Mouse (Mus musculus) lung, adult 2 months (tissue): ENCODE results near the gene Ccl24. TPM values are rescaled to one million over a fixed set of nuclear protein-coding genes. Genes with fewer than 3 reads are reported as not detected.

Experiments
- DNase-seq: peaks from one replicate; pipeline ENCODE4 v3.0.0; 2022
- H3K4me1 ChIP-seq: fragments of 200-500 bp; 2 replicates; pipeline ENCODE4 v1.6.1; 2011; ENCODE audit warnings: low read length; ENCODE audit not compliant: control insufficient read depth, insufficient read depth
- H3K4me3 ChIP-seq: fragments of 200-500 bp; replicated peaks from 2 replicates; pipeline ENCODE3; 2011; ENCODE audit warnings: low read depth, mild to moderate bottlenecking, control low read depth, low read length; ENCODE audit errors: extremely low read depth
- CTCF ChIP-seq: fragments of 200-500 bp; IDR thresholded peaks from 2 replicates; pipeline ENCODE4 v1.5.1; 2011; ENCODE audit warnings: mild to moderate bottlenecking, low read length, control low read depth; ENCODE audit not compliant: insufficient read depth
- POLR2A ChIP-seq: fragments of 200-500 bp; IDR thresholded peaks from 2 replicates; pipeline ENCODE4 v1.6.1; 2011; ENCODE audit warnings: low read depth, mild to moderate bottlenecking, control low read depth, low read length, borderline replicate concordance; ENCODE audit errors: extremely low read depth
- WGBS: fragments of 180-500 bp; shearing (Covaris S2); methylation state at CpG from one replicate; pipeline ENCODE4 v1.1.7; 2018; 5-methylcytosine and 5-hydroxymethylcytosine counted together
- polyA plus RNA-seq: library from polyadenylated mRNA; depleted of rRNA; stranded (reverse); fragments of >200 nt; gene quantifications from 2 replicates; pipeline ENCODE4 v1.2.3, GENCODE M21; 2012

Gene Ccl24
- polyA plus RNA-seq, 1 experiment, result 1.8 TPM

- Histone ChIP-seq H3K4me1 (no peaks in the 10 kb centered on the region), H3K4me3 (no peak overlapping the region)
- TF ChIP-seq POLR2A (no peak), CTCF (no peak)
- WGBS, result 77% methylated on average over 10 of the region's 10 CpGs
- no peak for DNase-seq
These were observed 6.5 kb upstream of the Ccl24 start for GRCm38 (mm10) chr5:135579331-135579751.

- TF ChIP-seq CTCF, result no peak
- no peak for TF ChIP-seq POLR2A
- Histone ChIP-seq H3K4me3 (no peak overlapping the region), H3K4me1 (no peaks in the 10 kb centered on the region)
- 64% methylated on average over 4 of the region's 4 CpGs for WGBS
- DNase-seq, result no peak
These were observed 3.2 kb upstream of the Ccl24 start for GRCm38 (mm10) chr5:135576055-135576454.

- TF ChIP-seq CTCF, result no peak
- no peak for TF ChIP-seq POLR2A
- 48% methylated on average over 6 of the region's 6 CpGs for WGBS
- no peak for DNase-seq
- Histone ChIP-seq H3K4me3 (no peak overlapping the region), H3K4me1 (no peaks in the 10 kb centered on the region)
These were observed 4.2 kb downstream of the Ccl24 start for GRCm38 (mm10) chr5:135568698-135569097.

DNA sequence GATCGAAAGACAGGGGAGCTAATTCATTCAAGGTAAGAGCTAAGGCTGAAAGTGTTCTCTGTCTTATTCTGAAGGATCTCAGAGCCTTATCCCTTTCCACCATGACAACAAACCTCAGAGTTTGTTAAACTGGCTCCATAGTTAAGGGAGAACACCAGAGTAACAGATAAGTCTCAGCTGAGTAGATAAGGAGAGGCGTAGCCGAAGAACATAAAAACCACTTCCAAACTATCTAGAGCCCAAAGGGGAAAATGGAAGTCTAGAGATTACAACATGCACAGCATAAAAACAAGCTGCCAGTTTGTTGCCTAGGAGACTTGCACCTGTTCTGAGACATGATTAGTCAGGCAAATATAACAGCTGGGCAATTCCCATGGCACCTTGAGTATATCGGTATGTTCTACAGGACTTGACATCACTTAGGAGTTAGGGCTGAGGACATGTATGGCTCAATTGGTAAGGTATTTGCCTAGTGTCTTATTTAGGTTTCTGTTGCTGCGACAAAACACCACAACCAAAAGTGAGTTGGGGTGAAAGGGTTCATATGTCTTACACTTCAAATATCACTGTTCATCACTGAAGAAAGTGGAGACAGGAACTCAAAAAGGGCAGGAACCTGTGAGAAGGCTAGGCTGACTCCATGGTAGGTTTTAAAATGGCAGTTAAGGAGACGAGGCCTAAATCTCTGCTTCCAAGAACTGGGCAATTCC lies 5.1 kb downstream of the Ccl24 start:
- DNase-seq, result no peak
- Histone ChIP-seq H3K4me1 (no peaks in the 10 kb centered on the region), H3K4me3 (no peak overlapping the region)
- TF ChIP-seq POLR2A, result no peak
- TF ChIP-seq CTCF, result no peak
- 85% methylated on average over 6 of the region's 6 CpGs for WGBS

- 71% methylated on average over 3 of the region's 3 CpGs for whole genome bisulfite sequencing
- TF ChIP-seq CTCF (no peak), POLR2A (no peak)
- Histone ChIP-seq H3K4me1 (no peaks in the 10 kb centered on the region), H3K4me3 (no peak within 1 kb of the TSS)
- no peak for DNase-seq
These were observed 9.4 kb downstream of the Ccl24 start, which contains the start of gene Ccl26 for GRCm38 (mm10) chr5:135563469-135563868. Gene Ccl26 (minus strand): TSS chr5:135563569.

DNA sequence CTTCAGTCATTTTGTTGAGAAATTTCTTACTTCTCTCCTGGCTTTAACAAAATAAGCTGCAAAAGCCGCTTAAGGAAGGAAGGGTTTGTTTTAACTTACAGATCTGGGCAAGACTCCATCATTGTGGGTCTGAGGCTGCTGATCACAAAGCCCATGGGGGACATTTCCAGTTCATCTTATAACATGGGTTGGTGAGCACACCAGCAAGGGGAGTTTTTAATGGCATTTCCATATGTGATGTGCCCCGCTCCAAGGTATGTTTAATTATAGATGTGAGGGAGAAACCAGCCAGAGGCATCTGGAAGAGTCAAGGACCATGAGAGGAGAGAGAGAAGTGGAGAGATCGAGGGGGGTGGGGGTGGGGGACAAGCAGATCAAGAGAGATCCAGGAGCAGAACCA lies 15.2 kb downstream of the Ccl24 start:
- H3K4me1 ChIP-seq, result no peaks in the 10 kb centered on the region
- DNase-seq, result no peak
- TF ChIP-seq CTCF (no peak), POLR2A (no peak)
- WGBS, result 49% methylated on average over 3 of the region's 3 CpGs
- no peak overlapping the region for H3K4me3 ChIP-seq

GRCm38 (mm10) chr5:135557051-135557450 lies 15.8 kb downstream of the Ccl24 start:
- DNase-seq, result no peak
- TF ChIP-seq CTCF (no peak), POLR2A (no peak)
- Histone ChIP-seq H3K4me1 (no peaks in the 10 kb centered on the region), H3K4me3 (no peak overlapping the region)
- 48% methylated on average over 4 of the region's 4 CpGs for WGBS

DNA sequence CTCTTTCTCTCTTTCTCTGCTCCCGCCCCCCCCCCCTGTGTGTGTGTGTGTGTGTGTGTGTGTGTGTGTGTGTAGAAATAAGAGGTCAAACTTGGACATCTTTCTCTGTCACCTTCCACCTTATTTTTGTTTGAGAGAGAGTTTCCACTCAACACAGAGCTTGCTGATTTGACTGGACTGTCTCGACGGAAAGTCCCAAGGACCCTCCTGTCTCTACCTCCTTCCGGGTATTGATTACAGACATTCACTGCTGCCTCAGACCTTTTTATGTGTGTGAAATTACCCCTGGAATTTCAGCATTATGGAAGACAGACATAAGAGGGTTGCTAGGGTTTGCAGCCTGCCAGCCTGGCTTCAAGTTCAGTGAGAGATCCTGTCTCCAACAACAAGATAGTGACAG lies 16.6 kb downstream of the Ccl24 start:
- H3K4me1 ChIP-seq, result no peaks in the 10 kb centered on the region
- H3K4me3 ChIP-seq, result no peak overlapping the region
- 80% methylated on average over 4 of the region's 4 CpGs for WGBS
- no peak for TF ChIP-seq POLR2A
- no peak for TF ChIP-seq CTCF
- DNase-seq, result no peak

GRCm38 (mm10) chr5:135551591-135551990 lies 21.3 kb downstream of the Ccl24 start:
- 45% methylated on average over 3 of the region's 3 CpGs for WGBS
- DNase-seq, result no peak
- TF ChIP-seq POLR2A (no peak), CTCF (no peak)
- H3K4me1 ChIP-seq, result no peaks in the 10 kb centered on the region
- H3K4me3 ChIP-seq, result no peak overlapping the region

DNA sequence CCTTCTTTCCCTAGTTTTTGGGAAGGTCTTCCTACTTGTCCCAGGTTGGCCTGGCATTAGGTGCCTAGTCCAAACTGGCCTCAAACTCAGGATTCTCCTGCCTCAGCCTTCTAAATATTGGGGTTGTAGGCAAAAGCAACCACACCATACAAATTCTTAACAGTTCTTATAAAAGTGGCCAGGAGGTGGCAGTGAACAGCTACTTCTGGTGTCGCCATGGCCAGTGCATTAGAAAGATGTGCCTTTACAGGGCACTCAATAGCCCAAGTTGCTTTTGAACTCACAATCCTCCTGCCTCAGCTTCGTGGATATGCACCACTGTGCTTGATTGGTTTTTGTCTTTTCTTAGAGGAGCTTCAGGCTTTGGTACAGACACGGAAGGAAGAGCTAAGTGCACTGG lies 21.9 kb downstream of the Ccl24 start:
- WGBS, result 26% methylated on average over 3 of the region's 3 CpGs
- Histone ChIP-seq H3K4me1 (no peaks in the 10 kb centered on the region), H3K4me3 (no peak overlapping the region)
- no peak for DNase-seq
- TF ChIP-seq POLR2A (no peak), CTCF (peak; percentile 39)
